Mouse (Mus musculus): ENCODE data around the gene Dph2.

GRCm38 (mm10) chr4:117896031-117896430, 4.2 kb upstream of the Dph2 start:
- TF ChIP-seq CTCF (IDR thresholded peaks at IDR 0.05; ENCODE audit: borderline replicate concordance, insufficient read depth, low read length): no peak
- no peak for TF ChIP-seq POLR2A (IDR thresholded peaks at IDR 0.05; ENCODE audit: low read depth, low read length)
